Mouse (Mus musculus) liver, postnatal 0 days (tissue): Measurements from ENCODE around the gene Hsd17b6.

ENCODE experiments used
- CTCF ChIP-seq: sonication (generic); IDR thresholded peaks from 2 replicates; pipeline ENCODE4 v1.5.1; 2016; ENCODE audit warnings: antibody characterized with exemption, low read depth
- EP300 ChIP-seq: IDR thresholded peaks from 2 replicates; pipeline ENCODE4 v1.6.1; 2016; ENCODE audit warnings: antibody characterized with exemption, low read depth, mild to moderate bottlenecking

DNA sequence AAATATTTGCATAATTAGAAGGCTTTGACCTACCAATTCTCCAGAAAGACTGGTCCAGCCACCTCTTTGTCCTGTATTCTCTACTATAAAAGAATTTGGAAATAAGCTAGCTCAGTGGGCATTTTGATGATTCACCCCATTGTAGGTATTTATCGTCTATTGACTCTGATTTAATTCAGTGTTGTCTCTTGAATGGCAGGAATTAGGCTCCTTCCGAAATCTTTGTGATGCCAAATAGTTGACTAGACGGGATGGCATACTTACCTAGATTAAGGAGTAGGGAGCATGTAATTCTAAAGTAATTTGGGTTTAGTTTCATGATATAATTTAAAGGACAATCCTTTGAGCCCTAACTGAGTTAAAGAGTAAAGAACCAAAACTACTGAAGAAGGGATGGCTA is 30.5 kb upstream of the Hsd17b6 start:
- TF ChIP-seq CTCF = no peak
- no peak for TF ChIP-seq EP300
